Mouse (Mus musculus): ENCODE data around the gene 1810062G17Rik. TPM values are rescaled to one million over a fixed set of nuclear protein-coding genes. Genes with fewer than 3 reads are reported as not detected.

Gene 1810062G17Rik
- total RNA-seq, 1 experiment from 2014 or later = 1.6 TPM

DNA sequence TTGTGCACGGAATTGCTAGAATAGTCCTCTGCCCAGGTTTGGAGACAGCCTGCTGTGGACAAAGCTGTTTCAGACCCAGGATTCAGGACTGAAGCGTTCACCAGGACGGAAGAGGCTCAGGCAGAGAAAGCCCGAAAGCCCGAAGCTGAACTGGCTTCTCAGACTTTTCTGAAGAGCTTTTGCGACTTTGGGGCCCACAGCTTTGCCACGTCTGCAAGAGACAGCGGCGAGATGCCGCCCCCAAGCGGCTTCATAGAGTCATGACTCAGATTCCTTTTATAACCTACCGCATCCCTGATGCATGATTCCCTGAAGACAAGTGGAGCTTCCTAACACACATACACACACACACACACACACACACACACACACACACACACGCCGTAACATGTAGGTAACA, 21.0 kb downstream of the 1810062G17Rik start:
- peak; percentile 27; the same call in 1 of the 2 replicates for ATAC-seq (ENCODE audit: extremely low read depth, insufficient number of reproducible peaks, low FRiP score, poor library complexity, severe bottlenecking)

DNA sequence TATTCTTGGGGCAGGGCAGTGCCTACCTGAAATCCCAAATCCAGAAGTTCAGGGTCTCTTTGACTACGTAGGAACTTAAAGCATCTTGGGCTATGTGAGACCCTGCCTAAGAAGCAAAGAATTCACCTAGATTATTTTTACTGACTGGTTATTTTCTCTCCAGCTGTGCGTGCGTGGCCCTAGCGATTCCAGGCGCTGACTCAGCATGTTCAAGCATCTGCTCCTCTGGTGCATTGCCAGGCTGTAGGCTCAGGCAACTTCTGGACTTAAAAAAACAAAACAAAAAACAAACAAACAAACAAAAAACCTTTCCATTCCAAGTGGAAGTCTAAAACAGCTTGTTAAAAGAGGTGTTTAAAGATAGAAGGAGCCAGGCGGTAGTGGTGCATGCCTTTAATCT, 22.5 kb downstream of the 1810062G17Rik start:
- ATAC-seq (ENCODE audit: extremely low read depth, insufficient number of reproducible peaks, low FRiP score, poor library complexity, severe bottlenecking) = no peak

DNA sequence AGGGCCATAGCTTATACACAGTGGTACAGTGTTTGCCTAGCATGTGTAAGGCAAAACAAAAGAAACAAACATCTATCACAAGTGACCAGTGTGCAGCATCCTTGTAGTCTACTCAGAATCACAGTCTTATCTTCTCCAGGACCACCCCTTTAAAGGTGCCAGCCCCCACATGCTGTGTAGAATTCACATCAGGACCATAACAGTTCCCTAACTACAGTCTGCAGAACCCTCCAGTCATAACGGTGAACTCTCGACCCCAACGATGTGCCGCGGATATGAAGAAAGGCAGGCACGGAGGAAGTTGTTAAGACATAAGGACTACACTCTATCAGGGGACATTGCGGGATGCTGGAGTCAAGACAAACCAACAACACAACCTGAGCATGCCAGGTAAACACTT, 23.7 kb downstream of the 1810062G17Rik start:
- ATAC-seq (ENCODE audit: extremely low read depth, insufficient number of reproducible peaks, low FRiP score, poor library complexity, severe bottlenecking) = no peak

DNA sequence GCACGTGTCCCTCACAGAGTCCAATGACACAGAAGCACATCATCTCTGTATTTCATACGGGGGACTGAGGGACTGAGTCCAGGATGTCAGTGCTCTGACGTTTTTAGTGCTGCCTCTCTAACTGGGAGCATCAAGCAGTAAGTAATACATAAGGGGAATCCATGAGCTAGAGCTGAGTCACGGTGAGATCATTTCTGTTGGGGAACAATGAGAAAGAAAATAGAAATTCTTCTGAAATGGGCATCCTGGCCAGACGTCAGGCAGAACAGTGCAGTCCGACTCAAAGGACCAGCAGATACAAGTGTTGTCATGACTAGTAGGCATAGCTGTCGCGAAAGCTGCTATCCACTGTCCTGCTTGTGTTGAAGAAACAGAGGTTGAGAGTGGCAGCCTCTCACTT, 25.2 kb downstream of the 1810062G17Rik start:
- ATAC-seq (ENCODE audit: extremely low read depth, insufficient number of reproducible peaks, low FRiP score, poor library complexity, severe bottlenecking) = no peak

DNA sequence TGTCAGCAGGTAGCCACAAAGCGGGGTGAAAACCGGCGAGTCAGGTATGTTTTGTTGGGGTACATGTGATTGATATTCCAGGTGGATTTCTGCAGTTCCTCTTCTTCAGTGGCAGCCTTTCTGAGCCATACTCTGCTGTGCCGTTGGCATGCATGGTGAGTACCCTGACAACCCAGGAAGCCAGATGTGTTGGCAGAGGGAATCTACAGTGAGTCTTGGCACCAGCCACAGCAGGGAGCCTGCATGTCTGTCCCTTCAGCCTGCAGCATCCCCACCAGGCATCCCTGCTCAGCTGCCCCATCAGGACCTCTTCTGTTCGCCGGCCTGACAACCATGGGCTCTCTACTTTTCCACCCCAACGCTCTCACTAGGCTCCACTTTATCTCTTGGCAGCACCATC, 25.8 kb downstream of the 1810062G17Rik start:
- ATAC-seq (ENCODE audit: extremely low read depth, insufficient number of reproducible peaks, low FRiP score, poor library complexity, severe bottlenecking) = no peak

DNA sequence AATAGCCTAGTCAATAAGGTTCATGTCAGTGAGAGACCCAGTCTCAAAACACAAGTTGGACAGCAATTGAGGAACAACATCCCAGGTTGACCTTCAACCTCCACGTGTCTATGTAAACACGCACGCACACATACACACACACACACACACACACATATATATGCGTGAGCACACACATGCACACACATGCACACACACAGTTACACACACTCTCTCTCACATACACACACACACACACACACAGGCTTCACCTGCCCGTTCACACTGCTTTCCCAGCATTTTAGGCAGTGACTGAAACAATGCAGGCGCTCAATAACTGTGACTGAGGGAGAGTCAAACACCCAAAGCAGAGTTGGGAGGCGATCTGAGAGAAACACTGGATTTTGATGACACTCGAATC, 29.6 kb downstream of the 1810062G17Rik start:
- ATAC-seq (ENCODE audit: extremely low read depth, insufficient number of reproducible peaks, low FRiP score, poor library complexity, severe bottlenecking) = no peak

DNA sequence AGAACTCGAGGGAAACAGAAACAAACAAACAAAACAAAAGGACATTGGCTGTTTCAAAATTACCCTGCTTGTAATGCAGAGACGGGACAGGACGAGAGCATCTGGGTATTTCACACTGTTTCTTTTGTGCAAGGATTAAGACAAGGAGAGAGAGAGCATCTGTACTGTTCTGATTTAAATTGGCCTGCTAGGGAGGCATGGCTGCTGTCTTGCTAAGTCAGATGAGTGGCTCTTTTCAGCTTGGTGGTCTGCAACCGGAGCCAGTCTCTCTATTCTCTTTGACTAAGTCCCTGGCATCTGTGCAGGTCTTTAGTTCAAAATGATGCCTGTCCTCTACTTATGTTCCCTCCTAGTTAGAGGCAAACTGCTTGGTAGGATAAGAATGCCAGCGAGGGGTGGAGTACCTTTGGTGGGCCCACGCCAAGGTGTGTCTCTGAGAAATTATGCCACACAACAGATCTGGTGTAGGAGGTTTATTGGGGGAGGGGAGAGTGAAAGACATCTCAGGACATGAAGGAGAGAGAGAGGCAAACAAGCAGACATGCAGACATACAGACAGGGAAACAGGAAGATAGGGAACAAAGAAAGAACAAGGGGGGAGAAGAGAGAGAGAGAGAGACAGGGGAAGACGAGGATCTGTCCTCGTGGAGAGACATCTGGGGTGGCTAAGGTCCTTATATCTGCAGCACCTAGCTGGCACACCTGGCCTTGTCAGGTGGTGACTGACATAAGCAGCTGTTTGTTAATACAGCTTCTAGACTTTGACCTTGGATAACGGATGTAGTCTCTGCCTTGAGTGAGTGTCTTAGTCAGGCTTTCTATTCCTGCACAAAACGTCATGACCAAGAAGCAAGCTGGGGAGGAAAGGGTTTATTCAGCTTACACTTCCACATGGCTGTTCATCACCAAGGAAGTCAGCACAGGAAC, 30.3 kb downstream of the 1810062G17Rik start:
- ATAC-seq (ENCODE audit: extremely low read depth, insufficient number of reproducible peaks, low FRiP score, poor library complexity, severe bottlenecking) = no peak

DNA sequence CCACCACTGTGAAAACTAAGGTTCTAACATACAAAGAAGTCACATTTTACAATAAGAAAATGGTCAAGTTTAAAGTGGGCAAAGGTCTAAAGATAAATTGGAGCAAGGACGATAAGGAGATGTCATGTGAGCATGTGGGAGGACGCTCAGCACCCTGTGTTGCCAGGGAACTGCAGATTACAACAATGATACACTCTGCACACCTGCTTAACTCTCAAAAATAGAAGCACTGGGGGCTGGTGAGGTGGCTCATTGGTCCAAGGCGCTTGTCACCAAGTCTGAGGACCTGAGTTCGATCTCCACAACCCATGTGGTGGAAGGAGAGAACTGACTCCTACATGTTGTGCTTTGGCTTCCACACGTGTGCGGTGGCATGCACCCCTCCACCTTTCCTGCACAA, 35.8 kb downstream of the 1810062G17Rik start:
- ATAC-seq (ENCODE audit: extremely low read depth, insufficient number of reproducible peaks, low FRiP score, poor library complexity, severe bottlenecking) = no peak

DNA sequence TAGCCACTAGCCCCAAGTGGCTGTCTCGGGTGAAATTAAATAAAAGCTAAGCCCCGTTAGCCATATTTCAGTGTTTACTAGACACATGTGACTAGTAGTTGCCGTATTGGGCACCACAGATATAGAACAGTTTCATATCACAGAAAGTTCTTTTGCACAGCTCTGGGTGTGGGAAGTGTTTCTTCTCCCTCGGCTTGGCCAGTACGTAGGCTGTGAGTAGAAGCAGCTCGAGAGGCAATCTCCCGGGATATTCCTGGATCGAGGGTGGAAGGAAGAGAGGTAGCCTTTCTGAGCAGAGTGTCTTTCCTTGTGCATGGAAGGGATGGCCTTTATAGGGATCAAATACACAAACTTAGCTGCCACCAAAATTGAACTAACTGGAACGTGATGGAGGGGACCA, 40.5 kb downstream of the 1810062G17Rik start:
- ATAC-seq (ENCODE audit: extremely low read depth, insufficient number of reproducible peaks, low FRiP score, poor library complexity, severe bottlenecking) = no peak

DNA sequence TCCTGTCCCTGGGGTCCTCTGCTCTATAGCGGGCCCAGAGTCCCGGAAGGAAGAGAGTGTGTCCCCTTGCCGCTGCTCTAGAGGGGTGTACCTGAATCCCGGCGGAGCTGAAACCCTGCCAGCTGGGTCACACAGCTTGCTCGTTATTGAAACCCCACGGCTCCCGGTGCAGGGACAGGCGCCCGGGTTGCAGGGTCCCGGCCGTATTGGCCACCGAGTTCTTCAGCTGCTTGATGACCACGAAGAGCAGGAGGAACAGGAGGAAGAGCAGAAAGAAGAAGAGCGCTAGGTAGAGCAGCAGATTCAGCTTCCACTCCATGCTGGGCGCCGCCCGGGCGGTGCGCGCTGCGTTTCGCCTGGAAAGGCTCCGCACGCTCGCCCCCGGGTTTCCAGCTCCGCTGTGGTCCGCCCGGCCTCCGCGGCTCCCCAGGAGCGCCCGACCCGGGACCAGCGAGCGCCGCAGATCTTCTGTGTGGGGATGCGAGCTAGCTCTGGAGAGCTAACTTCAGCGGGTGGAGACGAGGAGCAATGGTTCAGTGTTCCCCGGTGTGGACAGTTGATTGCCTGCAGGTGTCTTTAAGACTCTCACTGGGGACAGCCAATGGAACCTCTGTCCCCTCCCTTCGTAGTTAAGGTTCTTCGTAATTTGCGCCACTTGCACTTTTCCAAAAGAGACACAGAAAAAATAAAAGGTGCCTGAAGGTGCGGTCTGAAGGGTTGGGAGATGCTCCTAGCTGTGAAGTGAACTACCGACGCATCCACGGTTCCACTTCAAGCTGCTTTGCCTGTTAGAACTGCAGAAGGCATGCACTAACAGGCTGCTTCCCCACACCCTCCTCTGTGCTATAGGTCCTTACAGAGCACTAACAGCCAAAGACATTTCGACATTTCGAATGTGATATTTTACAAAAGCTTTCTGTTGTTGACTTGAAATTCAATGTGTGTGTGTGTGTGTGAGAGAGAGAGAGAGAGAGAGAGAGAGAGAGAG, 45.6 kb downstream of the 1810062G17Rik start, which contains the start of gene Gm11549:
Gm11549 (minus strand) TSS at position 741 of the 988 bp plus-strand sequence.
- no peak for ATAC-seq (ENCODE audit: extremely low read depth, insufficient number of reproducible peaks, low FRiP score, poor library complexity, severe bottlenecking)

DNA sequence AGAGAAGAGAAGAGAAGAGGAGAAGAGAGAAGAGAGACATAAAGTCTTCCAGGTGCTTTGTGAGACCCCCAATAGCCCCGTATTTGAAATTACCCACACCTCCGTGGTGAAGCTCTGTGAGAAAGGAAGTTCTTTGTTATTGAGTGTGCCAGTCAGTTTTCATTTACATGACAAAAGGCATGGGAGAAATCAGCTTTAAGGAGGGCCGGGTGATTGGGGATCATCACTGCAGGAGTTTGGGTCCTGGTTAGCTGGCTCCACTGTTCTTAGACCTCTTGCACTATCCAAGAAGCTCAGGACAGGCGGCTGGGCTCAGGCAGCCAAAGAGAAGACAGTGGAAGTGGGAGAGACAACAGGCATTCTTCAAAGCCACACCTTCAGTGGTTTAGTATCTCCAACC, 46.4 kb downstream of the 1810062G17Rik start:
- ATAC-seq (ENCODE audit: extremely low read depth, insufficient number of reproducible peaks, low FRiP score, poor library complexity, severe bottlenecking) = no peak

DNA sequence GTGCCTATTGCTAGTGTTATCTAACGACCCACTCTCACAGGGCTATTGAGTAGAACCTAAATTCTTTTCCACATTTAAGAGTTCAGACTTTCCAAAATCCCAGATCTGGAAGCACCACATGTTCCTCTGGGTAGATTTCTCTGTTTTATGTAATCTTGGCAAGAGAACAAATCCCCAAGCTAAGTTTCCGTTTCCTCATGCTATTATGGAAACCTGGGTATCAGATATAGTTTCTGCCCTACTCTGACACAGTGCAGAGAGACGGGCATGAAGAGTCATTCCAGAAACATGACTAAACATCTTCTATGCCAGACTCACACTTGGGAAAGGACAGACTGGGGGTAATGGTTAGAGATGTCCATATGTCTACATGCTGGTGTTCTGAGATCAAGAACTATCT, 48.7 kb downstream of the 1810062G17Rik start:
- ATAC-seq (ENCODE audit: extremely low read depth, insufficient number of reproducible peaks, low FRiP score, poor library complexity, severe bottlenecking) = no peak

DNA sequence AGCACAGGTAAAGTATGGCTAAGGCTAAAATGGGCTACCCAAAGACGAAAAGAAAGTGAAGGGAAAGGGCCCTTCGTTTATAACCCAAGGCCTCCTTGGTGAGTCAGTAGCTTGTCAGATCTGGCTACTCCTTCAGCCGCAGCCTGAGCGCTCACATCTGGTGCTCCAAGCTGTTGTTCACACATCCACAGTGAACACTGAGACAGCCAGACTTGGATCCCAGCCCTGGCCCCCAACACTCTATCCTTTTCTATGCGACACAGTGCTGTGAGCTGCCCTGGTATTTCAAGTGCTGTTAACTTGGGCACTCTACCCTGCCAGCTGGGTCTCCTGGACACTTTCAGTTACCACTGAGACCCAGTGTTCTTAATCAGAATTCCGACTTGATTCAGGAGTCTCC, 54.6 kb downstream of the 1810062G17Rik start:
- ATAC-seq (ENCODE audit: extremely low read depth, insufficient number of reproducible peaks, low FRiP score, poor library complexity, severe bottlenecking) = no peak

DNA sequence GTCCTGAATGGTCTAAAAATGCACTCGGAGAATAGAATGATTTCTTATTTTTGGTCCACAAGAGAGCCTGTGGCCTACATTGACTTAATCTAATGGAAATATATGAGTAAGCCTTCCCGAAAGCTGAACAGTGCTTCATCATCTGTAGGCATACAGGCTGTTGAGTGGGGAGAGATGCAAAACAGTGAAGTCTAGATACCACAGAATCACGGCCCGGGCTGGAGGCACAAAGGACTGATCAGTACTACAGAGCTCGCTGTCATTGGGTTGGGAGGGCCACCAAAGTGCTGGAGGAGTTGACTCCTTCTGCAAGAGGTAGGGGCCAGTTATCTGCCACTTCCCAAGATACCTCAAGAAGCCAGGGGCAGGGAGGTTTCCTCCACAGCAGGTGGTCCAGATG, 55.0 kb downstream of the 1810062G17Rik start:
- ATAC-seq (ENCODE audit: extremely low read depth, insufficient number of reproducible peaks, low FRiP score, poor library complexity, severe bottlenecking) = no peak

DNA sequence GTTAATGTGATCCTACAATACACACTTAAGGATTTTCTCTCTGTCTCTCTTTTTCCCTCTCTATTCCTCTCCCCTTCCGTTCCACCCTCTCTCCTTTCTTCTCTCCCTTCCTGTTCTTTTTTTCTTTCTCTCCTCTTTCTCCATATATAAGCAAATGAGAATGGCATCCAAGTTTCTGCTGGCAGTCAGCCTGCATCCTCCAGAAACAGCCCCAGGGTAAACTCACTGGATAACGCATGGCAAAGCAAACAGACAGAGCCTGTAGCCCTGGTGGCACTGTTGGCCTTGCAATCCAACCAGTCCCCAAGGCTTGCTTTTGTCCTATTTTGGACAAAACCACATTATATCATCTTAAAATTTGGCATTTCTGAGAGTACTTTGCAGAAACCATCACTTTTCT, 55.5 kb downstream of the 1810062G17Rik start:
- no peak for ATAC-seq (ENCODE audit: extremely low read depth, insufficient number of reproducible peaks, low FRiP score, poor library complexity, severe bottlenecking)

Other genes with a start within 250 kb of the 1810062G17Rik start
- gene Anxa5, start within 50 bp of the 1810062G17Rik start, total RNA-seq (2017) = 44.0 and 51.9 TPM in 2 replicates
- not detected in 2 replicates for gene Gm11549, start 45.9 kb downstream of the 1810062G17Rik start, total RNA-seq (2017)
- gene Exosc9, start 76.7 kb downstream of the 1810062G17Rik start, total RNA-seq (2017) = 46.1 and 49.6 TPM in 2 replicates
- gene Ccna2, start 96.2 kb downstream of the 1810062G17Rik start, total RNA-seq (2017) = 0.49 TPM in 1 of 2 replicates, not detected in the other
- 0.37 and 1.2 TPM in 2 replicates for gene Bbs7, start 137.5 kb downstream of the 1810062G17Rik start, total RNA-seq (2017)
- gene Trpc3, start 214.2 kb downstream of the 1810062G17Rik start, total RNA-seq (2017) = 0.23 TPM in 1 of 2 replicates, not detected in the other